Mouse (Mus musculus) spleen, adult 18-20 months (tissue): ENCODE measurements around the gene Itpa.
"Not testable (repeated sequence)": the region's sequence is repeated elsewhere in the genome, so short reads cannot be mapped to it uniquely, and the experiment has no call there.

Experiments used
- DNase-seq, 2 experiments: peaks; one replicate each; pipeline ENCODE4 v3.0.0; 2022; ENCODE audit warnings: mixed read lengths in 2 of 2

The Itpa gene

DNA sequence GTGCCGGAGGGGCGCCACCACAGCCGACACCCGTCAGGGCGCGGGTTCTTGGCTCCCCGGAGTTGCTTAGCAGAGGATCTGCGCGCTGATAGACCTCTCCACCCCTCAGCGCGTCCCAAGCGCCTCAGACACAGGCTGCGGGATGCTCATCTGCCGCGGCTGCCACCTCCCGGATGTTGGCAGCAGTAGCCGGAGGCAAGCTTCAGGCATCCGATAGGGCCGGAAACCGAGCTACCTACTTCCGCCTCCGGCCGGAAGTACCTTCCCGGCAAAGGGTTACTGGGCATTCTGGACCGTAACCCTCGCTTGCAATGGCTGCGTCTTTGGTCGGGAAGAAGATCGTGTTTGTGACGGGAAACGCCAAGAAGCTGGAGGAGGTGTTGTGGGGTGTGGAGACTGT lies at the start of gene Itpa:
Gene Itpa, plus strand, starts transcription at position 52 of the 400 bp plus-strand sequence.
- peak; percentile 75 for DNase-seq

GRCm38 (mm10) chr2:130618972-130619371 lies 48.4 kb upstream of the Itpa start:
- DNase-seq: no peak

DNA sequence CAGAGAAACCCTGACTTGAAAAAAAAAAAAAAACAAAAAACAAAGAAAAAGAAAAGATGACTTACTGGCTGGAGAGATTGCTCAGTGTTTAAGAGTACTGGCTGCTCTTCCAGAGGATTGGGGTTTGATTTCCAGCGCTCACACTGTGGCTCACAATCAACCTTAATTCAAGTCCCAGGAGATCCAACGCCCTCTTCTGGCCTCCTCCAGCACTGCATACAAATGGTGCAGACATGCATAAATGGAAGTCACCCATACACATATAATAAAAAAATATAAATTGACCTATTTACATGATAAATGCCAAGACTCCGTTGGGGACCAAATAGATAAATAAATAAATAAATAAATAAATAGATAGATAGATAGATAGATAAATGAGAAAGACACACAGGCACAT lies 39.0 kb upstream of the Itpa start:
- DNase-seq: no peak

DNA sequence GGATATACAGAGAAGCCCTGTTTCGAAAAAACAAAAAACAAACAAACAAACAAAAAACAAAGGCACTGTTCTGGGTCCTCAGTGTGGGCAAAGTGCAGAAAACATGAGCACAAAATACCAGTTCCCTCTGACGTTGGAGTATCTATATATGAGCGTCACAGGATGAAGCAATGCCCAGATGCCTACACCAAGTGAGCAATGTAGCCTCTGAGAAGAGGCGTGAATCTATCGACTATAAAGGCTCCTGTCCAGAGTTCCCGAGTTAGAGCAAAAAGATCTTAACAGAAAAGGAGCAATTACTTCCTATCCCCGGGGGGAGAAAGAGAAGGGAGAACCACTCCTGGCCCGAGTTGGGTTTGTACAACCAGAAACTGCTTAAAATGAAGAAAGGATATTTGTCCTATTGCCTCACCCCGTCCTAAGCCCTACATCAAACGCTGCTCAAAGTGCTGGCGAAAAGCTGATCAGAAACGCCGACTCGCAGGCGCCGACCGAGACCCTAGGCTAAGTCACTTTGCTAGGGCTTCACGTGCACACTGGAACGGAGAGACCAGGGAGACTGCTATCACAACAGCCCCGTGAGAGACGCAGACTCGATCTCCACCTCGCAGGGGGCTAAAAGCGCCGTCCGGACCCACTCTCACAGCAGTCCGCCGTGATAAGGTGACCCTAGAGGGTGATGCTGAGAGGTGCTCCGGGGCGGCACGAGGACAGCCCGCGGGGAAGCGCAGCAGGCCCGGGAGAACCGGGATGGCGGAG lies 38.2 kb upstream of the Itpa start:
- DNase-seq: no peak

DNA sequence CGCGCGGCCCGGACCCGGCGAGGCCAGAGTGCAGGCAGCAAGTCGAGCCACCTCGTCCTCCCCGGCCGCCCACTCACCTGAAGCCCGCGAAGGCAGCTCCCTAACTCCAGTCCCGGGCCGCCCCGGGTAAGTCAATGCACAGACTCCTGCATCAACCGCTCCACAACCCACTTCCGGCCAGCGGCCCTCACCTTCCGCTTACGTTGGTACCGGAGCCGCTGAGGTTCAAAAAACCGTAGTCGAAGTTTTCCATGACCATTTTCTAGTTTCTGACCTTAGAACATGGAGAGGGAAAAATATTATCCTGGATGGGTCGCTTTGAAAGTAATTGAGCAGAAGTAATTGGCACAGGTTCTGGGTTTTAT lies 37.6 kb upstream of the Itpa start, which contains the start of the genes Fastkd5 and Ubox5:
Gene Fastkd5, minus strand, starts transcription at position 189 of the 365 bp plus-strand sequence.
Gene Ubox5, minus strand, starts transcription at position 200 of the 365 bp plus-strand sequence.
- DNase-seq: peak; percentile 70 to 88

GRCm38 (mm10) chr2:130632416-130632815 lies 35.0 kb upstream of the Itpa start:
- no peak for DNase-seq

- no peak for DNase-seq
Measured at GRCm38 (mm10) chr2:130632887-130633675, 34.3 kb upstream of the Itpa start.

- no peak for DNase-seq
Measured at GRCm38 (mm10) chr2:130634006-130634738, 33.2 kb upstream of the Itpa start.

DNA sequence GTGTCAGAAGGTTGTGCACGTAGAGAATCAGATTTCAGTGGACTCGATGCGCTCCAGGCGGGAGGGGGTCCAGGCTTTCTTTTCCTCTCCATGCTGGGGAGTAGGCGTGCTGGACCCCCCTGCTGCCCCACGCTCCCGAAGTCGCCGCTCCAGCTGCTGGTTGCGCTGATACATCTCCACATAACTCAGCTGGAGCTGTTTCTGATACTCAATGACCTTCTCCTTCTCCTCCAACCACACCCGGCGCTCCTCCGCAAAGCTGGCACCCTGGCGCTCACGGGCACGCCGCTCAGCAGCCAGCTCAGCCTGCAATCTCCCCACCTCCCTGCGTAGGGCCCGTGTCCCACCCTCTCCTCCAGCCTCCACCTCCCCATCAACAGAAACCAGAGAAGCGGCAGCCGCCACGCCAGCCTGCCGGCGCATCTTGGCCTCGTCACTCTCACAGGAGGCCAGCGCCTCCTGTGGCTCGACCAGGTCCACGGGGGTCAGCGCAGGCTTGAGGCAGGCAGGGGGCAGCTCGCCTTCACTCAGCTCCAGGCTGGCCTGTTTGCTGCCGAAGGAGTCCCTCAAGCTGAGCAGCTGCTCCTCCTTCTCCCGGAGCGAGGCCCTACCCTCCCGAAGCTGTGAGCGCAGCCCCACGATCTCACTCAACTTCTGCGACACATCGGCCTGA lies 32.5 kb upstream of the Itpa start:
- DNase-seq: peak in 1 of 2 experiments; percentile 25

GRCm38 (mm10) chr2:130635847-130636246 lies 31.6 kb upstream of the Itpa start:
- no peak for DNase-seq

- DNase-seq: no peak
Measured at GRCm38 (mm10) chr2:130638101-130638611, 29.3 kb upstream of the Itpa start.

GRCm38 (mm10) chr2:130639276-130639675 lies 28.1 kb upstream of the Itpa start:
- DNase-seq: no peak

- DNase-seq: no peak
Measured at GRCm38 (mm10) chr2:130641351-130642025, 25.9 kb upstream of the Itpa start.

DNA sequence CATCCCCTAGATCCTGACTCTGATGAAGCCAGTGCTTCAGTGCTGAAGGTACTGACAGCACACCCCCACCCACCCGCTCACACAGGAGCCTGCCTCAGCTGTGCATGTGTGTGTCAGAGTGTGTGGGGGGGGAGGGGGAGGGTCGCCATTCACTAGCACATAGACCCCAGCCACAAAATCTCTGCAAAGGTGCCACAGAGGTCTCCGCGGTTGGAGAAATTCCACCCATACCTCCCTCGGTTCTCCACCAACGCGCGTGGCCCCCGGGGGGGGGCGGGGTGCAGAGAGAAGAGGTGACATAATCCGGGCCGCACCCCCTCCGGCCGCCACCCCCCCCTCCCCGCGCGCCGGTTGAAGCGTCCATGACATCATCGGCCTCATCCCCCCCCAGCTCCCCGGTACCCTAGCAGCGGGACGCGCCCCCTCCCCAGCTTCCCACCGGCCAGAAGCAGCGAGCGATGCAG lies 25.2 kb upstream of the Itpa start:
- DNase-seq: no peak

DNA sequence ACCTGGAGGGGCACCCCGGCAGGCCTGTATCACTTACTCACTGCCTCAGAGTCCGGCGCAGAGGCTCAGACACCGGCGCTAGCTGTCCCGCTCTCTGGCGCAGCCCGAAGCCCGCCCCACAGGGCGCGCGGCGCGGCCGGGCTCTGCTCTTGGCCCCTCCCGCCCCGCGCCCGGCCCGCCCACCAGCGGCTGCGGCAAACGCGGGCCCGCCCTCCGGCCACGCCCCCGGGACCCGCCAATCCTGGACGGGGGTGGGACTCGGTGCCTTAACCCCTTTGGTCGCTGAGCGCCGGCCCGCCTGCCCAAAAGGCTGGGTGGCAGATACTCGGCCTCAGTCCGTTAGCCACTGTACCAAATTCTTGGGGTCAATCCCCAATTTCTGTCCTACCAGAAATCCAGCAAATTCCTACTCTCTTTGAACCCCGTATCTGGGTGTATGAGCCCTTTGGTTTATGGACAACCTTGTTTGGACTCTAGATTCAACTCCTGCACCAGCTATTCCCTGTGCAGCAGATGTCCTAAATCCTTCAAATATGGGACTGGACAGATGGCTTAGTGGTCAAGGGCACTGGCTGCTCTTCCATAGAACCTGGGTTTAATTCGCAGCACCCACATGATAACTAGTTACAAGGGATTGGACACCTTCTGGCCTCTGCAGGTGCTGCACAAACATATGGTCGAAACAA lies 24.6 kb upstream of the Itpa start, which contains the start of gene Lzts3:
Gene Lzts3, minus strand, starts transcription at position 120 of the 686 bp plus-strand sequence.
- peak; percentile 87 to 94 for DNase-seq

GRCm38 (mm10) chr2:130645198-130645597 lies 22.2 kb upstream of the Itpa start:
- DNase-seq: no peak

GRCm38 (mm10) chr2:130649028-130649427 lies 18.4 kb upstream of the Itpa start:
- not testable (repeated sequence) for DNase-seq

- no peak for DNase-seq
Measured at GRCm38 (mm10) chr2:130653303-130653702, 14.1 kb upstream of the Itpa start.

GRCm38 (mm10) chr2:130653760-130654159 lies 13.7 kb upstream of the Itpa start:
- no peak for DNase-seq

DNA sequence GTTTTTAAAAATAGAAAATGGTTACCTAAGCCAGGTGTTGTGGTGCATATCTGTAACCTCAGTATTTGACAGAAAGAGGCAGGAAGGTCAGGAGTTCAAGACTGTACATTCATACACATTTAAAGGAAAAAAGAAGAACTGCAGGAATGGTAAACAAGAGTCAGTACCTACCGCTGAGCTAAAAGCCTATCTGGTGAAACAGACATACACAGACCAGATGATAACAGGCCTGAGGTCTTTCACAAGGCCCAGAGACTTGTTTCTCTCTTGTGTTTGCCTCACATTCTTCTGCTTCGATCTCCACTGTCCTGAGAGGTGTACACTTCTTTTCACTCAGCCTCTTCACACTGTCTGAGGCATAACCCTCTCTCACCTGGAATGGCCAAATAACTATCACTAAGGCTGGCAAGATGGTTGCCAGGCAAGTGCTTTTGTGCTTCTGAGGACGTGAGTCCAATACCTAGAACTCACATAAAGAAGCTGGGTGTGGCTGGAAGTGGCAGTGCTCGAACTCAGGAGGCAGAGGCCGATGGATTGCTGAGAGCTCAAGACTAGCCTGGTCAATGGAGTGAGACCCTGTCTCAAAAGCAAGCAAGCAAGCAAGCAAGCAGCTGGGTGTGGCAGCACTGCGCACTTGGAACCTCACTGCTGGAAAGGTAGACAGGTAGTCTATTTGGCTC lies 11.6 kb upstream of the Itpa start:
- no peak for DNase-seq
